Mouse (Mus musculus): ENCODE data around the gene Cth.
"Not testable (repeated sequence)": the region's sequence is repeated elsewhere in the genome, so short reads cannot be mapped to it uniquely, and the experiment has no call there.

Gene Cth

GRCm38 (mm10) chr3:157924692-157925328, at the start of gene Cth:
Gene Cth (minus strand): TSS chr3:157925077.
- DNase-seq (ENCODE audit: inconsistent age in 2 of 2, low spot score in 1 of 2) = peak; percentile 94 to 97

DNA sequence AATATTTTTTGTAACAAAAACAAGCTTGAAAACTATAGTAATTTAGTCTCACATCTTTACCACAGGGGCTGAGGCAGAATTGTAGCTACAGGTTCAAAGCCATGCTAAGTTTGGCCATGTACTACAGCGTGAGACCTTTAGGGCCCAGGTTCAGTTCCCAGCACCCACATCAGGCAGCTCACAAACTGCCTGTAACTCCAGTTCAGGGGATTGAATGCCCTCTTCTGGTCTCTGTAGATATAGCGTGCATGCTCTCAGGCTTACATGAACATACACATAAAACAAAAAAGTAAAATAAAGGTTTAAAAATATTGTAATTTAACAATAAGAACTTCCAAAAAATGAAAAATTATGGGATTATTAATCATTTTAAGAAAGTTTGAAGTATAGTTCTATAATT, 48.4 kb upstream of the Cth start:
- DNase-seq (ENCODE audit: inconsistent age in 2 of 2, low spot score in 1 of 2) = no peak

DNA sequence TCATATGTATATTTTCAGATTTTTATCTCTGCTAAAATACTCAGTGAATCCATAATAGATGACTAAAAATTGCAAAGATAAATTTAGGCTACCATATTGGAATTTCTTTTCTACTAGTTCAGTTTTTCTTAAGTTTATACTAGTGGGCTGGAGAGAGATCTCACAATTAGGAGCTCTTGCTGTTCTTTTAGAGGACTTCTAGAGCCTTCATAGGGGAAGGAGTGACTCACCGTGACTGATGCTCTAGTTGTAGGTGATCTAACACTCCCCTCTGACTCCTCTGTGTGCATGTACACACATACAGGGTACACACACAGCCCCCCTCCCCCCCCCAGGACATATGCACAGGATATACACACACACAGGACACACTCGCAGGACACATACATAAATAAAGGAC, 46.3 kb upstream of the Cth start:
- DNase-seq (ENCODE audit: inconsistent age in 2 of 2, low spot score in 1 of 2) = no peak

DNA sequence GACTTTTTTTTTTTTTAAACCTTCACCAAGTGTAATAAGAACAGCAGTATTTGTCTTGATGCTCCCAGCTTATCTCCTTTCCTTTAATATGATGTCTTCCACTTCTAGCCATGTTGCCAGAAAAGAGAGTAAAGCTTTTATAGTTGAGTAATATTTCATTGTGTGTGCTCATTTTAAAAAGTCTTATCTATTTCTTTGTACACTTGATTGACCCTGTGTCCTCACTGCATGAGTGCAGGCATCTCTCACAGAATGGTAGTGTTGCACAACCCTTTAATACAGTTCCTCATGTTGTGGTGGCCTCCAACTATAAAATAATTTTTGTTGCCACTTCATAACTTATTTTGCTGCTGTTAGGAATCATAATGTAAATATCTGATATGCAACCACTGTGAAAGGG, 32.4 kb upstream of the Cth start:
- peak in 1 of 2 experiments; percentile 44 for DNase-seq (ENCODE audit: inconsistent age in 2 of 2, low spot score in 1 of 2)

DNA sequence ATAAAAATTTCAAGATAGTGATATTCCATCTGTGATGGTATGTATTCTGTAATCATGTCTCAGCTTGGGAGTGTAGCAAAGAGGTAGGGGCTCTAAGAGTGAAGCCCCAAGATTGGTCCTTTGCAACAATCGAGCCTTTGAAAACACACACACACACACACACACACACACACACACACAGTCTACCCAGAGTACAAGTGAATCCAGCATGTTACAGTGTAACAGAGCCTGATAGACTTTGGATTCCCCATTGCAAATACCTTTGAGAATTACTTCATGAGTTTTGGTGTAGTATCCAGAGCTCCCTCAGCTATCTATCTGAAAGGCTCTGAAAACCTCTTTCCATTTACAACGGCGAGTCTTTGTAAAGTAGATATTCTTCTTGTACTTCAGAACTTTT, 31.3 kb upstream of the Cth start:
- no peak for DNase-seq (ENCODE audit: inconsistent age in 2 of 2, low spot score in 1 of 2)

DNA sequence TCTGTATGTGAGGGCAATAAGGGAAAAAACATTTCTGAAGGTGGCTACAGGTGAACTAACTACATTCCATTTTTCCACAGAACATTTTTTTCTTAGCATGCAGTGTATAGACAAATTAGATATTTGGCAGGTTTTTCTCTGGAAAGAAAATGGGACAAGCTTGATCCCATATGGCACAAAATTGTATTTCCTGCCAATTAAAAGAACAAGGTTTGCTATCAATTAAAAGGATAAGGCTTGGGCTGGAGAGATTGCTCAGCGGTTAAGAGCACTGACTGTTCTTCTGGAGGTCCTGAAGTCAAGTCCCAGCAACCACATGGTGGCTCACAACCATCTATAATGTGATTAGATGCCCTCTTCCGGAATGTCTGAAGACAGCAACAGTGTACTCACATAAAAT, 30.6 kb upstream of the Cth start:
- no peak for DNase-seq (ENCODE audit: inconsistent age in 2 of 2, low spot score in 1 of 2)

- no peak for DNase-seq (ENCODE audit: inconsistent age in 2 of 2, low spot score in 1 of 2)
Measured at GRCm38 (mm10) chr3:157952716-157953115, 27.8 kb upstream of the Cth start.

DNA sequence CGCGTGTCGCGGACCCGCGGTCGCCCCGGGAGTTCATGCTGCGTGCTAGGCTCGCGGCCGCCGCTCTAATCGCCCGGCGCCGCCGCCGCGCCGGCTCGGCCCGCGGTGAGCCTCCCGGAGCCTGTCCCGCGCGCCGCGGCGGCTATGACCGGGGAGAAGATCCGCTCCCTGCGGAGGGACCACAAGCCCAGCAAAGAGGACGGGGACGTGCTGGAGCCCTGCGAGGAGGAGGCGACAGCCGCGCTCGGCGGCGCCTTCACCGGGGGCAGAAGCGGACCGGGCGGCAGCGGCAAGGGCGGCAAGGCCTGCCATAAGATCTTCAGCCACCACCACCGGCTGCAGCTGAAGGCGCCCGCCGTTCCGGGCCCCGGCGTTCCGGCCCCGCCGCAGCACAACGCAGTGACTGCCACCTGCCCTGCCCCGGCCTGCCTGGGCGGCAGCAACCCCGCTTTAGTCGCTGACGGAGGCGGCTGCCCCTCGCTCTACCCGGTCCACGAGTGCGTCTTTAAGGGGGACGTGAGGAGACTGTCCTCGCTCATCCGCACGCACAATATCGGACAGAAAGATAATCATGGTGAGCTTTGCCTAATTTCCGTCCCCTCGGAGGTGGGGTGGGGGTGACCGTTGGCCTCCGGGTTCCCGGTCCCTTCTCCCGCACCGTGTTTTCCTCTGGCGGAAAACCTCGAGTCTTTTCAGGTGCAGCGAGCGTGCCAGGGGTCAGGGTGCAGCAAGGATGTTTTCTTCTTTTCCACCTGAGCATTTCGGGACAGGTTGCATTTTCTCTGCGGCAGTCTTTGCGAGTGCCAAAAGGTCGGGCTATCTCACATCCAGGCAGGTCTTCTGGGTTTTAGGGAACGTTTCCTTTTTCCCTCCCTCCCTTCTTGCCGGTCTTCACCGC, 22.8 kb upstream of the Cth start:
- peak in 1 of 2 experiments; percentile 63 for DNase-seq (ENCODE audit: inconsistent age in 2 of 2, low spot score in 1 of 2)

GRCm38 (mm10) chr3:157946843-157947358, 22.0 kb upstream of the Cth start, which contains the start of gene Ankrd13c:
Gene Ankrd13c (plus strand): TSS chr3:157947239.
- peak; percentile 92 to 98 for DNase-seq (ENCODE audit: inconsistent age in 2 of 2, low spot score in 1 of 2)

- no peak for DNase-seq (ENCODE audit: inconsistent age in 2 of 2, low spot score in 1 of 2)
Measured at GRCm38 (mm10) chr3:157938585-157938984, 13.7 kb upstream of the Cth start.

- no peak for DNase-seq (ENCODE audit: inconsistent age in 2 of 2, low spot score in 1 of 2)
Measured at GRCm38 (mm10) chr3:157934301-157934823, 9.5 kb upstream of the Cth start.

GRCm38 (mm10) chr3:157933223-157933622, 8.3 kb upstream of the Cth start:
- not testable (repeated sequence) for DNase-seq (ENCODE audit: inconsistent age in 2 of 2, low spot score in 1 of 2)

DNA sequence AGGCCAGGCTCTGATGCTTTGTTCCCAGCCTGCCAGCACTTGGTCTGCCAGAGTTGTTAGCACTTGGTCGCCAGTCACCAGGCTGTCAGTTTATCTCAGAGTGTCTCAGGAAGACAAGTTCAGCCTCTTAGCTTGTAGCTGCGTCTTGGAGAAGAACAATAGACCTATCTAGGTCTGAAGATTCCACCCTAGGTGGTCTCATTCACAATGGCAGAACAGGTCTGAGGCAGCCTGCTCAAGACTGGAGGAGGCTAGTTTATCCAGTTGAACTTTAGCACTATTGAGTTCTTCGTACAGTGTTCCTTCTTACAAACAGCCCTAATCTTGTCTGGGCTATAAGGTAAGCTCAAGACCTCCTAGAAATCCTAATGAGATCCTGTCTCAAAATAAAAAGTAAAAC, 7.2 kb upstream of the Cth start:
- no peak for DNase-seq (ENCODE audit: inconsistent age in 2 of 2, low spot score in 1 of 2)

DNA sequence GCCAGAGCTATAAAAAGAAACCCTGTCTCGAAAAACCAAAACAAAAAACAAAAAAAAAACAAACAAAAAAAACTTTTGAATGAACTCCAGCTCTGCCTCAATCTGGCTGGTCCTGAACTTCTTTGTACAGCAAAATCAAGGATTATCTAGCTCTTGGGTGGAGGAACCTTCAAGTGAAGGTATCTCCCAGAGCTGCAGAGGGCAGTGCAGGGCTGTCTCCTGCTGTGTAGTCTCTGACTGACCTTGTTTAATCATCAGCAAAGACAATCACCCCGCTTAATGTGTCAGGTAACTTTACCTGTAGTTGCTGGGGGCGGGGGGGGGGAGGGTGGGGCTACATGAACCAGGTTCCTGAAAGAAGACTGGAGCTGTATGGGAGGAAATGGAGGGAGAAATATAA, 6.7 kb upstream of the Cth start:
- no peak for DNase-seq (ENCODE audit: inconsistent age in 2 of 2, low spot score in 1 of 2)

DNA sequence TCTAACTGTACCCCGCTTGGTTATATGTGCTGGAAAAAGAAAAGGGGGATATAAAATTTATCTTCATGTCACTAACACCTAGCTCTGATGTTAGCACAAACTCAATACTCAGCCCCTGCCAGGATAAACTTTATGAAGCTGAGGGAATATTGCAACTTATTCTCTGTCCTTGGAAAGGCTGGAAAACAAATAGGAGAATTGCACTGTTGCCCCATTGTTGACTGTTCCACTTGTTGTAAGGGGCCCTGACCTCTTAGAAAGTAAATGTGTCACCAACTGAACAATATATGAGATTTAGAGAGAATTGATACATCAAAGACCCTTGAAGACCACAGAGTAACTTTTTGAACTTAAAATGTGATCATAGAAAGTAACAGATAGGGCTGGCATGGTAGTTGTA, 4.5 kb upstream of the Cth start:
- peak in 1 of 2 experiments; percentile 40 for DNase-seq (ENCODE audit: inconsistent age in 2 of 2, low spot score in 1 of 2)

GRCm38 (mm10) chr3:157928731-157929130, 3.9 kb upstream of the Cth start:
- DNase-seq (ENCODE audit: inconsistent age in 2 of 2, low spot score in 1 of 2) = no peak

- DNase-seq (ENCODE audit: inconsistent age in 2 of 2, low spot score in 1 of 2) = no peak
Measured at GRCm38 (mm10) chr3:157926761-157927160, 1.9 kb upstream of the Cth start.

DNA sequence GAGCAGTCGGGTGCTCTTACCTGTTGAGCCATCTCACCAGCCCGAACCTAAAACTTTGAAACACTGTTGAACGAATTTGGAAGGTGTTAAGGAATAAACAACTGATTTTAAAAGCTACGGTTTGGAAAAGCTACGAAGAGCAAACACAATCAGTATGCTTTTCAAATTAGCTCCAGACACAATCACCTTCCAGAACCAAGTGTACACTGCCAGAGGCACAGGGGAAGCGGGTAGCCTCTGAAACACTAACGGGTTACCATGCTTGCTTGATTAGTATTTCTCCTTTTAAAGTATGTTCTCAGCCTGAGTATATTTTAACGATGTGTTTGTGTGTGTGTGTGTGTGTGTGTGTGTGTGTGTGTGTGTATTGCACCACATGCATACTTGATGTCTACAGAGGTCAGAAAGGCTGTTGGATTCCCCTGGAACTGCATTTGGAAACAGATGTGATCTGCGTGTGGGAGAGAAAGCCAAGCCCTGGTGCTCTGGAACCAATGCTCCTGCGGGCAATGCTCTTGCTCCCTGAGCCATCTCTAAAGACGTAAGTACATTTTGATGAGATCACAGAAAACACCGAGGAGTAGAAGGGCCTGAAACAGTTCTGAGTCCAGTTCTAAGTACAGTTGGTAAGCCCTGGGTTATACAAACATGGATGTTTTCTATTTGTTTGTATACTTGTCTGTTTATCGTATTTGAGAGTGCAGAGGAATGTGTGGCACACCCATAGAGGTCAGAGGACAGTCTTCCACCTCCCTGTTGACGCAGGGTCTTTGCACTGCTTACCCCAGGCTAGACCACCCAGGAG, 1.0 kb upstream of the Cth start:
- DNase-seq (ENCODE audit: inconsistent age in 2 of 2, low spot score in 1 of 2) = no peak

DNA sequence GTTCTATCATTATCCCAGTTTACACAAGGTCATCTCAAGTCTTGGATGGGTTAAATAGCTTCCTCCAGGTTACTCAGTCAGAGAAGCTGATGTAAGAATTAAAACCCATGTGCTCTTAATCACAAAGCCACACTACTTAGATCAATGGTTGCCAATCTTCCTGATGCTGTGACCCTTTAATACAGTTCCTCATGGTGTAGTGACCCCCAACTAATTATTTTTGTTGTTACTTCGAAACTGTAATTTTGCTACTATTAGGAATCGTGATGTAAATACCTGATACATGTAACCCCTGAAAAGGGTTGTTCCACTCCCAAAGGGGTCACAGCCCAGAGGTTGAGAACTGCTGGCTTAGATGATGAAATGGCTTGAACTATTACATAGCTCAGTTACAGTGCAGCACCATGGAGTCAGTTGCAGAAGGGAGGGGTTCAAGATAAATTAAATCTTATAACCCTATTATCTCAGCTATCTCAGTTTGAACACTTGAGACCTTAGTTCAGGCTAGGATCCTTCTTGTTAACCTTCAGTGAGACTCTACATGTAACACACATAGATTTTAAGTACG, 1.5 kb downstream of the Cth start:
- no peak for DNase-seq (ENCODE audit: inconsistent age in 2 of 2, low spot score in 1 of 2)

GRCm38 (mm10) chr3:157921376-157921775, 3.5 kb downstream of the Cth start:
- DNase-seq (ENCODE audit: inconsistent age in 2 of 2, low spot score in 1 of 2) = no peak

- DNase-seq (ENCODE audit: inconsistent age in 2 of 2, low spot score in 1 of 2) = no peak
Measured at GRCm38 (mm10) chr3:157916336-157916735, 8.5 kb downstream of the Cth start.

All from adrenal gland, adult (tissue).